21 mouse cellular contexts compared by ENCODE assay signal in genomic region chr3:33391765-33392540, GRCm38 (mm10).
DNase-seq lines count a peak whose midpoint lies in the region; ATAC-seq and TF ChIP-seq lines count a peak whose summit lies in the region.
"Had no signal": no experiment of that assay in that cellular context is flagged by ENCODE, and none has a peak within 500 bp of the region (broad histone marks: within the 10 kb centered on the region; RNA-seq: fewer than 3 reads in every experiment).

No protein-coding gene starts in this region.

- H3K4me2 ChIP-seq in embryonic facial prominence, embryonic 11.5 days (ENCODE audit: low read depth, low read length): no peak overlapping the region
- no peak overlapping the region for H3K4me2 ChIP-seq in hindbrain, embryonic 14.5 days (replicated peaks)
- no peak overlapping the region for H3K4me2 ChIP-seq in hindbrain, embryonic 13.5 days
- H3K4me2 ChIP-seq in midbrain, embryonic 12.5 days (replicated peaks): no peak overlapping the region
- H3K4me2 ChIP-seq: liver, embryonic 12.5 days; neural tube, embryonic 12.5 days had no signal

- no peak for TF ChIP-seq POLR2A in cerebellum, adult 2 months (IDR thresholded peaks at IDR 0.05; ENCODE audit: borderline replicate concordance, insufficient read depth, low read length)

- no peak overlapping the region for H3K9ac ChIP-seq in embryonic facial prominence, embryonic 11.5 days (replicated peaks; ENCODE audit: low read length)
- no peak overlapping the region for H3K9ac ChIP-seq in hindbrain, embryonic 14.5 days
- no peak overlapping the region for H3K9ac ChIP-seq in hindbrain, embryonic 13.5 days
- H3K9ac ChIP-seq in midbrain, embryonic 12.5 days (replicated peaks): no peak overlapping the region
- H3K9ac ChIP-seq: liver, embryonic 12.5 days; neural tube, embryonic 12.5 days had no signal

- WGBS in embryonic facial prominence, embryonic 11.5 days: 70% methylated on average over 4 of the region's 4 CpGs
- 80% methylated on average over 4 of the region's 4 CpGs for WGBS in embryonic facial prominence, embryonic 10.5 days
- 79% methylated on average over 4 of the region's 4 CpGs for WGBS in hindbrain, embryonic 14.5 days
- 88% methylated on average over 4 of the region's 4 CpGs for WGBS in hindbrain, embryonic 13.5 days
- WGBS in midbrain, embryonic 12.5 days: 82% methylated on average over 4 of the region's 4 CpGs
- 90% methylated on average over 4 of the region's 4 CpGs for WGBS in midbrain, embryonic 10.5 days
- 81% methylated on average over 4 of the region's 4 CpGs for WGBS in cerebellum, adult 2 months

- H3K27me3 ChIP-seq in embryonic facial prominence, embryonic 11.5 days (ENCODE audit: control insufficient read depth, insufficient read depth, low read length): no peaks in the 10 kb centered on the region
- H3K27me3 ChIP-seq in embryonic facial prominence, embryonic 10.5 days (replicated peaks; ENCODE audit: low read depth, poor library complexity, severe bottlenecking): no peaks in the 10 kb centered on the region
- H3K27me3 ChIP-seq in hindbrain, embryonic 14.5 days (ENCODE audit: control insufficient read depth, insufficient read depth, low read length): no peaks in the 10 kb centered on the region
- H3K27me3 ChIP-seq in hindbrain, embryonic 13.5 days: no peaks in the 10 kb centered on the region
- H3K27me3 ChIP-seq in midbrain, embryonic 12.5 days: no peaks in the 10 kb centered on the region
- no peaks in the 10 kb centered on the region for H3K27me3 ChIP-seq in midbrain, embryonic 10.5 days (ENCODE audit: low read depth, poor library complexity, severe bottlenecking)
- H3K27me3 ChIP-seq in cerebellum, adult 2 months (ENCODE audit: control insufficient read depth, insufficient read depth, low read length): no peaks in the 10 kb centered on the region
- H3K27me3 ChIP-seq: liver, embryonic 12.5 days; neural tube, embryonic 12.5 days had no signal

- no peaks in the 10 kb centered on the region for H3K36me3 ChIP-seq in embryonic facial prominence, embryonic 11.5 days (replicated peaks; ENCODE audit: control insufficient read depth, insufficient read depth, low read depth, low read length)
- H3K36me3 ChIP-seq in embryonic facial prominence, embryonic 10.5 days (replicated peaks): no peaks in the 10 kb centered on the region
- no peaks in the 10 kb centered on the region for H3K36me3 ChIP-seq in hindbrain, embryonic 14.5 days (replicated peaks; ENCODE audit: control insufficient read depth, insufficient read depth)
- no peaks in the 10 kb centered on the region for H3K36me3 ChIP-seq in hindbrain, embryonic 13.5 days
- H3K36me3 ChIP-seq in midbrain, embryonic 12.5 days: no peaks in the 10 kb centered on the region
- no peaks in the 10 kb centered on the region for H3K36me3 ChIP-seq in midbrain, embryonic 10.5 days
- H3K36me3 ChIP-seq: G1E; liver, embryonic 12.5 days; neural tube, embryonic 12.5 days had no signal

- H3K4me3 ChIP-seq in embryonic facial prominence, embryonic 11.5 days (ENCODE audit: low read depth, low read length): no peak overlapping the region
- no peak overlapping the region for H3K4me3 ChIP-seq in embryonic facial prominence, embryonic 10.5 days
- H3K4me3 ChIP-seq in hindbrain, embryonic 14.5 days (replicated peaks; ENCODE audit: low read length): no peak overlapping the region
- no peak overlapping the region for H3K4me3 ChIP-seq in hindbrain, embryonic 13.5 days
- no peak overlapping the region for H3K4me3 ChIP-seq in midbrain, embryonic 12.5 days
- no peak overlapping the region for H3K4me3 ChIP-seq in midbrain, embryonic 10.5 days
- H3K4me3 ChIP-seq in cerebellum, adult 2 months (replicated peaks; ENCODE audit: insufficient read depth, low read depth, low read length): no peak overlapping the region
- H3K4me3 ChIP-seq: erythroblast, embryonic 14.5 days; gastrocnemius, adult 2 months; liver, embryonic 12.5 days; neural tube, embryonic 12.5 days had no signal

- no peaks in the 10 kb centered on the region for H3K9me3 ChIP-seq in embryonic facial prominence, embryonic 11.5 days (replicated peaks; ENCODE audit: control insufficient read depth, low read length)
- H3K9me3 ChIP-seq in embryonic facial prominence, embryonic 10.5 days: no peaks in the 10 kb centered on the region
- H3K9me3 ChIP-seq in hindbrain, embryonic 14.5 days (ENCODE audit: control insufficient read depth, low read length): no peaks in the 10 kb centered on the region
- H3K9me3 ChIP-seq in hindbrain, embryonic 13.5 days: no peaks in the 10 kb centered on the region
- H3K9me3 ChIP-seq in midbrain, embryonic 12.5 days: no peaks in the 10 kb centered on the region
- H3K9me3 ChIP-seq in midbrain, embryonic 10.5 days (replicated peaks): no peaks in the 10 kb centered on the region
- H3K9me3 ChIP-seq: G1E; liver, embryonic 12.5 days; neural tube, embryonic 12.5 days had no signal

- peak; percentile 39; the same call in 1 of the 2 replicates for ATAC-seq in embryonic facial prominence, embryonic 11.5 days (replicated peaks; ENCODE audit: insufficient number of reproducible peaks, low FRiP score, low TSS enrichment, low read depth)
- ATAC-seq in hindbrain, embryonic 14.5 days (ENCODE audit: low FRiP score): 0 out of 2 replicates have a peak, but pooled peaks have one; percentile 36
- no peak for ATAC-seq in hindbrain, embryonic 13.5 days (ENCODE audit: low FRiP score)
- ATAC-seq in midbrain, embryonic 12.5 days (ENCODE audit: low FRiP score, low read depth): 0 out of 2 replicates have a peak, but pooled peaks have one; percentile 30
- ATAC-seq: CD4-positive, CD25-positive, alpha-beta regulatory T cell, adult 4 months; inflammation-experienced regulatory T-cells, adult 6 months; liver, embryonic 12.5 days had no signal

- H3K27ac ChIP-seq in embryonic facial prominence, embryonic 11.5 days (replicated peaks; ENCODE audit: low read depth, low read length): no peak overlapping the region
- H3K27ac ChIP-seq in embryonic facial prominence, embryonic 10.5 days (replicated peaks): no peak overlapping the region
- H3K27ac ChIP-seq in hindbrain, embryonic 14.5 days: no peak overlapping the region
- no peak overlapping the region for H3K27ac ChIP-seq in hindbrain, embryonic 13.5 days
- H3K27ac ChIP-seq in midbrain, embryonic 12.5 days (replicated peaks): no peak overlapping the region
- H3K27ac ChIP-seq in midbrain, embryonic 10.5 days (replicated peaks): no peak overlapping the region
- H3K27ac ChIP-seq in cerebellum, adult 2 months (ENCODE audit: insufficient read depth, low read length): no peak overlapping the region
- H3K27ac ChIP-seq: gastrocnemius, adult 2 months; liver, embryonic 12.5 days; macrophage; neural tube, embryonic 12.5 days had no signal

- no peak for TF ChIP-seq CTCF in cerebellum, adult 2 months (IDR thresholded peaks at IDR 0.05; ENCODE audit: borderline replicate concordance, insufficient read depth, low read depth, low read length)

- no peaks in the 10 kb centered on the region for H3K4me1 ChIP-seq in embryonic facial prominence, embryonic 11.5 days (ENCODE audit: control insufficient read depth, insufficient read depth, low read length)
- no peaks in the 10 kb centered on the region for H3K4me1 ChIP-seq in embryonic facial prominence, embryonic 10.5 days
- H3K4me1 ChIP-seq in hindbrain, embryonic 14.5 days (replicated peaks; ENCODE audit: control insufficient read depth, insufficient read depth, low read length): no peaks in the 10 kb centered on the region
- H3K4me1 ChIP-seq in hindbrain, embryonic 13.5 days (replicated peaks): no peaks in the 10 kb centered on the region
- no peaks in the 10 kb centered on the region for H3K4me1 ChIP-seq in midbrain, embryonic 12.5 days
- no peaks in the 10 kb centered on the region for H3K4me1 ChIP-seq in midbrain, embryonic 10.5 days
- H3K4me1 ChIP-seq in cerebellum, adult 2 months (ENCODE audit: control insufficient read depth, insufficient read depth, low read length): no peaks in the 10 kb centered on the region
- H3K4me1 ChIP-seq: liver, embryonic 12.5 days; neural tube, embryonic 12.5 days had no signal

- DNase-seq in embryonic facial prominence, embryonic 11.5 days (ENCODE audit: low spot score): no peak
- DNase-seq in embryonic facial prominence, embryonic 10.5 days (ENCODE audit: low spot score): no peak
- no peak for DNase-seq in hindbrain, embryonic 14.5 days (ENCODE audit: low spot score)
- DNase-seq in midbrain, embryonic 10.5 days (ENCODE audit: low spot score): no peak
- DNase-seq in cerebellum, adult 2 months: no peak
- DNase-seq in spleen, adult 12 weeks (ENCODE audit: low spot score): no peak
- DNase-seq: adrenal gland, postnatal 36 days; cerebellum, adult 8-10 months; gastrocnemius, adult 2 months; kidney, adult 8-10 months; layer of hippocampus, postnatal 36 days; thymus, postnatal 14 days had no signal
